Mouse (Mus musculus) hindbrain, postnatal 0 days (tissue): ENCODE data around the gene Snrpd3. TPM values are rescaled to one million over a fixed set of nuclear protein-coding genes. Genes with fewer than 3 reads are reported as not detected.

Experiments
- ATAC-seq: fragments of 200-750 bp; cut with Nextera tagmentation; 2 replicates; pipeline ENCODE4 v1.8.0; 2017; ENCODE audit warnings: mild to moderate bottlenecking, moderate TSS enrichment, moderate library complexity
- DNase-seq: peaks from one replicate; pipeline ENCODE4 v3.0.0-alpha.2; 2015; ENCODE audit warnings: low spot score
- H3K27ac ChIP-seq: fragments of 300-500 bp; sonication (generic); 2 replicates; pipeline ENCODE4 v1.5.1; 2014; ENCODE audit warnings: mild to moderate bottlenecking
- H3K27me3 ChIP-seq: fragments of 300-500 bp; sonication (generic); 2 replicates; pipeline ENCODE4 v1.6.1; 2014; ENCODE audit warnings: low read length, mixed read lengths; ENCODE audit not compliant: insufficient read depth
- H3K36me3 ChIP-seq: fragments of 300-500 bp; sonication (generic); 2 replicates; pipeline ENCODE4 v1.6.1; 2014; ENCODE audit warnings: low read length, mixed read lengths; ENCODE audit not compliant: insufficient read depth
- H3K4me1 ChIP-seq: fragments of 300-500 bp; sonication (generic); 2 replicates; pipeline ENCODE4 v1.6.1; 2014; ENCODE audit warnings: antibody characterized with exemption, low read length, mixed read lengths; ENCODE audit not compliant: insufficient read depth
- H3K4me2 ChIP-seq: fragments of 300-500 bp; sonication (generic); 2 replicates; pipeline ENCODE4 v1.6.1; 2014; ENCODE audit warnings: low read depth, mild to moderate bottlenecking, low read length, moderate library complexity, mixed read lengths
- H3K4me3 ChIP-seq: fragments of 300-500 bp; sonication (generic); 2 replicates; pipeline ENCODE4 v1.5.1; 2014; ENCODE audit warnings: low read length
- H3K9ac ChIP-seq: fragments of 300-500 bp; sonication (generic); replicated peaks from 2 replicates; pipeline ENCODE4 v1.6.1; 2014; ENCODE audit warnings: mild to moderate bottlenecking, low read length, moderate library complexity, mixed read lengths
- H3K9me3 ChIP-seq: fragments of 300-500 bp; sonication (generic); 2 replicates; pipeline ENCODE4 v1.6.1; 2016; ENCODE audit warnings: low read length, mixed read lengths
- CTCF ChIP-seq: IDR thresholded peaks from 2 replicates; pipeline ENCODE4 v1.5.1; 2016; ENCODE audit warnings: antibody characterized with exemption, control low read depth, low read depth
- WGBS: fragments of 180-500 bp; shearing (Covaris S2); extraction: QIAGEN DNeasy Blood & Tissue Kit; methylation state at CpG from one replicate; pipeline ENCODE4 v1.1.7; 2014; 5-methylcytosine and 5-hydroxymethylcytosine counted together
- polyA plus RNA-seq: library from polyadenylated mRNA; unstranded; fragments of >200 nt; fragmentation: Nextera tagmentation; extraction: Ambion mirVana; gene quantifications from 2 replicates; pipeline ENCODE4 v1.2.1, GENCODE M21; 2015
- total RNA-seq: library from RNA; depleted of rRNA; stranded (reverse); fragments of >200 nt; gene quantifications from 2 replicates; pipeline ENCODE4 v1.2.3, GENCODE M21; 2014

Snrpd3 gene
- total and polyA plus RNA-seq, 2 experiments from 2014 or later: 16.4 to 133 TPM

DNA sequence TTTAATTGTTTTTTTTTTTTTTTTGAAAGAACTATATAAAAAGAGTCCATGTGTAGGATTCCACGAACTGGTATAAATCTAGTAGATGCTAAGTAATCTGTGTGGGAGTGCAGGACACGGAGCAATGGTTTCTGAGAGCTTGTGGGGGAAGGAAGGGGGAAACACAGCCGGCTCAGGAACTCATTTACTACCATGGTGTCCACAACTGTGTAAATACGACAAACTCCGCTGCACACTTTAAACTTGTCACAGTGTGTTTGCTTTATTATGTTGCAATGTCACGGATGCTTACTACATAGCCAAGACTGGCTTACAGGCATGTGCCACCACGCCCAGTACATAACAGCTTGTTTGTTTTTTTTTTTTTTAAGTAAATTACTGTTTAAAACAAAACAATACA is 32.5 kb downstream of the Snrpd3 start:
- H3K9ac ChIP-seq: no peak overlapping the region
- ATAC-seq: no peak
- TF ChIP-seq CTCF: no peak
- H3K4me3 ChIP-seq: no peak overlapping the region
- H3K4me2 ChIP-seq: no peak overlapping the region
- H3K4me1 ChIP-seq: 0 out of 2 replicates have a peak, but pooled peaks cover 5% of the 10 kb centered on the region
- 0 out of 2 replicates have a peak, but pooled peaks cover 3% of the 10 kb centered on the region for H3K9me3 ChIP-seq
- no peak for DNase-seq
- H3K27me3 ChIP-seq: no peaks in the 10 kb centered on the region
- H3K36me3 ChIP-seq: peaks cover 5% of the 10 kb centered on the region; the same call in 1 of the 2 replicates
- no peak overlapping the region for H3K27ac ChIP-seq
- WGBS: 59% methylated on average over 7 of the region's 7 CpGs

DNA sequence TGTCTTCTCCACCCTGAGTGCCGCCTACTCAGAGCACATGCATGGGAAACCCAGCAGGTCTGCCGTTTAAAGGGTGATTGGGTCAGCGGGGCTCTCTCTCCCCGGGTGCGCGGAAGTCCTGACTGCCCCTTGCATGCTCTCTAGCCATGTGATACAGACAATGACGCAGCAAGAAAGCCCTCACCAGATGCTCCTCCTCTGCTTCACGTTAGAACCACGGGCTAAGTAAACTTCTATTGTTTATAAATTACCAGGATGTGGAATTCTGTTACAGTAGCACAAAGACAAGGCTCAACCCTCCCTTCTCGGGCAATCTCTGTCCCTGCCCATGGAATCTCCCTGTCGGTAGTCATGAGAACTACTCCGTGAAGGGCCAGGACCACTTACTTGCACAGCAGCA is 33.8 kb downstream of the Snrpd3 start:
- WGBS: 43% methylated on average over 12 of the region's 12 CpGs
- Histone ChIP-seq H3K4me1 (peaks cover 11% of the 10 kb centered on the region), H3K27me3 (no peaks in the 10 kb centered on the region), H3K27ac (no peak overlapping the region), H3K36me3 (peaks cover 5% of the 10 kb centered on the region; the same call in 1 of the 2 replicates), H3K4me3 (no peak overlapping the region), H3K9me3 (no peaks in the 10 kb centered on the region), H3K9ac (no peak overlapping the region), H3K4me2 (no peak overlapping the region)
- no peak; the same call in 1 of the 2 replicates for TF ChIP-seq CTCF
- DNase-seq (no peak), ATAC-seq (no peak)

DNA sequence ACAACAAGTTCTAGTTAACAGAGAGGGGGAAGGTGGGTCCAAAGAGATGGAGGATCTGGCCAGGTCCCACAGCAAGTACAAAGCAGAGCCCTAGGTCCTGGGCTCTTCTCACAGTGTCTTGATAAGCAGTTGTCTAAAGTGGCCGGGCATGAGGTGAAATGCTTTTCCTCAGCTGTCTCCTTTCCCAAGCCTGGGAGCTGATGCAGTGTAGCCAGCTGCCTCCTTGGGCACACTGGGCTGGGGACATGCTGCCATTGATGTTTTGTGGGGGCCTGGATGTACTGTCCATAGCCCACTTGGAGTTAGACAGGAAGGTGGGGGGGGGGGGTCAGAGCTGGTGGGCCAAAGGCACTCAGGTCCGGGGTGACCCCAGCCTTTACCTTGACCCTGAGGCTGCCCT is 34.8 kb downstream of the Snrpd3 start:
- WGBS: 83% methylated on average over 2 of the region's 2 CpGs
- Histone ChIP-seq H3K4me1 (peaks cover 20% of the 10 kb centered on the region), H3K4me3 (no peak overlapping the region), H3K4me2 (no peak overlapping the region), H3K27me3 (no peaks in the 10 kb centered on the region), H3K9ac (no peak overlapping the region), H3K9me3 (no peaks in the 10 kb centered on the region), H3K27ac (no peak overlapping the region), H3K36me3 (peaks cover 5% of the 10 kb centered on the region; the same call in 1 of the 2 replicates)
- TF ChIP-seq CTCF: no peak
- no peak for DNase-seq
- ATAC-seq: no peak

DNA sequence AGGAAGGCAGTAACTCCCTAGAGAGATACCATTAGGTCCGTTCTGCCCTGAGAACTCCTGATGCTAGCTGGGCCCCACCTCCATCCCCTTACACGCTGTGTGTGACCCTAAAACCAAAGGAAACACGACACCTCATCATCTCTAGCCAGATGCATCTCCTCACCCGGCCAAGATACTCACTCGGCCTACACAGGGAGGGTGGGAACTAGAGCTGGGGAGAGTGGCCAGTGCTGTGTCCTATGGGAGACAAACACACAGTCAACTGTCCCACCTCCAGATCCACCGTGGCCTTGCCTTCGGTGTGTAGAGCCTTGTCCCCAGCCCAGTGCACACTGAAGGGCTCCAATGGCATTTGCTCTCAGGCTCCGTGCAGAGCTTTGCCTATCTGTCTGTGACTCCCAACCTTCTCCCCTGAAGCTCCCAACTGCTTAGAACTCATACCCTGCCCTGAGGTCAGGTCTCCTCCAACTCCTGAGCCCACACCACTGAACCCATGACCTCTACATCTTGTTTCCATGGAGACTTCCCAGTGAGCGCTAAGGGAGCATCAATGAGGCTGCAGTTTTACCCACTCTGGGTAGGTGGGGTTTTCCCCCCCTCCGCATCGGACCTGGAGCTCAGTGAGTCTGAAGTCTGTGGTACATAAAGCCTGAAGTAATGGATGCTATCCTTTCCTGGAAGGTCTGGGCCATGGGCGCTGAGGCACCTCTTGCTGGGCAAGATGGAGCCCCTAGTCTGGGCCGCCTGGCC is 35.5 kb downstream of the Snrpd3 start:
- no peak overlapping the region for H3K4me3 ChIP-seq
- H3K4me1 ChIP-seq: peaks cover 28% of the 10 kb centered on the region

DNA sequence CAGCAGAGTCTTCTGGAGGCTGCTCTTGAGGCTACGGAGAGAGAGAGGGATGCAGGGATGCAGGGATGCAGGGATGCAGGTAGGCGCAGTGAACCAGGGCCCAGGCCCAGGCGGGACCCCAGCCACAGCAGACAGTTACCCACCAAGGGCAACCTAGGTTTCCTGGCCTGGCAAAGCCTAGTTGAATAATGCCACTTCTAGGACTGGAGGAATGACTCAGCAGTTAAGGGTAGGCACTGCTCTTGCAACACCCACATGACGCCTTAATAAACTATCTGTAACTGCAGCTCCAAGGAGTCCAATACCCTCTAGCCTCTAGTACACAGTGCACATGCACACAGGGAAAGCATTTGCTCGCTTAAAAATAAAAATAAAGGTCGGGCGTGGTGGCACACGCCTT is 36.7 kb downstream of the Snrpd3 start:
- WGBS: 94% methylated on average over 8 of the region's 8 CpGs
- no peak overlapping the region for H3K9ac ChIP-seq
- H3K36me3 ChIP-seq: peaks cover 5% of the 10 kb centered on the region; the same call in 1 of the 2 replicates
- ATAC-seq (no peak), DNase-seq (no peak)
- no peak overlapping the region for H3K4me3 ChIP-seq
- no peak for TF ChIP-seq CTCF
- no peaks in the 10 kb centered on the region for H3K27me3 ChIP-seq
- H3K4me1 ChIP-seq: peaks cover 31% of the 10 kb centered on the region
- H3K9me3 ChIP-seq: no peaks in the 10 kb centered on the region
- no peak overlapping the region for H3K4me2 ChIP-seq
- H3K27ac ChIP-seq: no peak overlapping the region

More for the DNA sequence above, 35.5 kb downstream of the Snrpd3 start:
- Histone ChIP-seq H3K9me3 (no peaks in the 10 kb centered on the region), H3K27me3 (no peaks in the 10 kb centered on the region), H3K36me3 (peaks cover 5% of the 10 kb centered on the region; the same call in 1 of the 2 replicates), H3K4me2 (no peak overlapping the region), H3K9ac (no peak overlapping the region), H3K27ac (no peak overlapping the region)
- DNase-seq: no peak
- no peak for TF ChIP-seq CTCF
- WGBS: 75% methylated on average over 13 of the region's 13 CpGs
- no peak for ATAC-seq

DNA sequence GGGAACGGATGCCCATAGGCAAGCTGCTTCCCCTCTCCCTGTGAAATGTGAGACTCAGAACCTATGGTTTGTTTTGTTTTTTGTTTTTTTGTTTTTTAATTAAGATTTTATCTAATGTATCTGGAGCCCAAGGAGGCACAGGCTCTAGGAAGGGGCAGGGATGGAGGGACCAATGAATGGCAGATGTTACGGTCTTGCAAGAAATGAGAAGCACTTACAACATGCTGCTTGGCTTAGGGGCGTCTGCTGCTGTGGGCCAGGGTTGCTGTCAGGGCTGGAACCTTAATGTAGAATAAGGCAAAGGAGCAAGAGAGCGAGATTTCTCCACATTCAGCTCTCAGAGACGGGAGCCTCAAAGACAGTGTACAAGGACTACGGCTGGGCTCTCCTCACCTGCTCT is 38.2 kb downstream of the Snrpd3 start:
- no peaks in the 10 kb centered on the region for H3K27me3 ChIP-seq
- H3K36me3 ChIP-seq: peaks cover 5% of the 10 kb centered on the region; the same call in 1 of the 2 replicates
- H3K4me2 ChIP-seq: no peak overlapping the region
- 51% methylated on average over 6 of the region's 6 CpGs for whole genome bisulfite sequencing
- no peak for ATAC-seq
- H3K9ac ChIP-seq: no peak overlapping the region
- no peak overlapping the region for H3K4me3 ChIP-seq
- no peaks in the 10 kb centered on the region for H3K9me3 ChIP-seq
- no peak for TF ChIP-seq CTCF
- DNase-seq: no peak
- H3K4me1 ChIP-seq: peaks cover 33% of the 10 kb centered on the region
- peak overlapping the region; percentile 62; the same call in 1 of the 2 replicates for H3K27ac ChIP-seq

DNA sequence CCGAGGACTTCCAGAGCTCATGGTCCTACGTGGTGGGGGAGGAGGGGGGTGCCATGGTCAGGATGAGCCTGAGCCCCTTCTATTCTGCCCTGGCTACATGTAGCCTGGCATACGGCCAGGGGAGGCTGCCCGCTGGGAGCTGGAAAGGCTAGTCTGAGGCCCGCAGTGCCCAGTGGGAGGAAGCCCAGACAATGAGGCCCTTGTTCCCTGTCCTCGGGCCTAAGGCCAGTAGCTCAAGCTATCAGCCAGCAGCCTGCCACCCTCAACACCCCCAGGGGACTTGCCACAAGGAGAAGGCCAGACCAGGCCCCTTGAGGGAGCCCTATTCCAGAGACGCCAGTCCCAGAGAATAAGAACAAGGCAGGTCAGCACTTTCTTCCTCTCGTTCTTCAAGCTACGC is 38.7 kb downstream of the Snrpd3 start:
- H3K36me3 ChIP-seq: peaks cover 5% of the 10 kb centered on the region; the same call in 1 of the 2 replicates
- H3K27ac ChIP-seq: peak overlapping the region; percentile 68
- H3K27me3 ChIP-seq: no peaks in the 10 kb centered on the region
- H3K9ac ChIP-seq: no peak overlapping the region
- DNase-seq (peak; percentile 92), ATAC-seq (peak; percentile 81)
- H3K4me1 ChIP-seq: peaks cover 37% of the 10 kb centered on the region
- no peak overlapping the region for H3K4me2 ChIP-seq
- no peak for TF ChIP-seq CTCF
- H3K4me3 ChIP-seq: no peak overlapping the region
- 14% methylated on average over 9 of the region's 9 CpGs for WGBS
- H3K9me3 ChIP-seq: no peaks in the 10 kb centered on the region
